Mouse (Mus musculus) layer of hippocampus, adult 11-12 months (tissue): ENCODE data around the gene Hist1h2ah.

Experiments used
- DNase-seq: peaks from one replicate; pipeline ENCODE4 v3.0.0; 2022; ENCODE audit warnings: low spot score

Gene Hist1h2ah

DNA sequence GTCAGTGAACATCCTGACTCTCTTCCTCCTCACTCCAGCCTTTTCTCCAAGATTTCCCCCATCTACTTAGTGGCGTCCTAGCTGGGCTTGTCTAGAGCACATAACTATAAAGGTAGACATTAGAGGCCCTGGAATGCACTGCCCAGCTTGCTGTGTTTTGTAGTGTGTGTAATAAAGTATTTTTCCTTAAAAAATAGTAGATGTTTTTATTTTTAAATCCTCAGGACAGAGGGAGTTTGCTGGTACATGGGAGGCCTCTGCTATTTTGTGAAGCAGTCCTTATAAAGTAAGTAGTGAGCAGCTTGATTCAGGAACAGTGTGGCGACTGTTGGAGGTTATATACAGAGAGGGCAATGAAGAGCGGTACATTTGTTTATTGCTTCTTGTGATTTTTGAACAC, 26.7 kb downstream of the Hist1h2ah start:
- no peak for DNase-seq

DNA sequence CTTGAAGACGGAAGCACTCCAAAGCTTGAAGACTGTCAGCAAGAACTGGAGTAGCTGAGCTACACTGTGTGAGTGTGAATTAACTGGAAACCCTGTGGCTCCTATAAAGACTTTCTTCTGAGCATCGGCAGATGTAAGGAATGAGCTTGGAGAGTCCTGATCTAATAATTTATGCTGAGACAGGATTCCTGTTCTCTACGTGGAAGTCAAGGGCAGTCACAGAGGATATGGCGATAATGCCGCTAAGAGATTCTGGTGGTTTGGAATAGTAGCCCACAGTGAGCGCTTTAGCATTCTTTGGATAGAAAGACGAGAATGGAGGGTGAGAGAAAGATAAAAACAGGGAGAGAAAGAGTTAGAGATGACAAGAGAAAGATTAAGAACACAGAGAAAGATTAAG, 27.5 kb downstream of the Hist1h2ah start:
- DNase-seq, result no peak

DNA sequence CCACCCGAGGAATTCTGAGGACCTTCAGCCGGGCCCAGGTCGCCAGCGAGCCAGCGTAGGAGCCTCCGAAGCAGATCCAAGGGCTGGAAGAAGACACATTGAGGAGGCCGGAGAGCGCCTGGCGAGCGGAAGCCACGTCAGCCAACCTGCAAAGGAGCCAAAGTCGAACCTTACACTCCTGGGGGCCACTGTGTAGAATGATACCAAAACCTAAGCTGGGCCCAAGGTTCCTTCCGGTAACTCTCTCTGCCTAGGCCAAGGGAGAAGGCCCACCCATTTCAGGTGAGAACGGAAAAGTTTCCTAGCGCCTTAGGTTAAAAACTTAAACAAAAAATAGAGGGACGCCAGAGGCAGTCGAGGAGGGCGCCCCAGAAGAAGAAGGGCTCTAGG, 28.3 kb downstream of the Hist1h2ah start:
- no peak for DNase-seq

DNA sequence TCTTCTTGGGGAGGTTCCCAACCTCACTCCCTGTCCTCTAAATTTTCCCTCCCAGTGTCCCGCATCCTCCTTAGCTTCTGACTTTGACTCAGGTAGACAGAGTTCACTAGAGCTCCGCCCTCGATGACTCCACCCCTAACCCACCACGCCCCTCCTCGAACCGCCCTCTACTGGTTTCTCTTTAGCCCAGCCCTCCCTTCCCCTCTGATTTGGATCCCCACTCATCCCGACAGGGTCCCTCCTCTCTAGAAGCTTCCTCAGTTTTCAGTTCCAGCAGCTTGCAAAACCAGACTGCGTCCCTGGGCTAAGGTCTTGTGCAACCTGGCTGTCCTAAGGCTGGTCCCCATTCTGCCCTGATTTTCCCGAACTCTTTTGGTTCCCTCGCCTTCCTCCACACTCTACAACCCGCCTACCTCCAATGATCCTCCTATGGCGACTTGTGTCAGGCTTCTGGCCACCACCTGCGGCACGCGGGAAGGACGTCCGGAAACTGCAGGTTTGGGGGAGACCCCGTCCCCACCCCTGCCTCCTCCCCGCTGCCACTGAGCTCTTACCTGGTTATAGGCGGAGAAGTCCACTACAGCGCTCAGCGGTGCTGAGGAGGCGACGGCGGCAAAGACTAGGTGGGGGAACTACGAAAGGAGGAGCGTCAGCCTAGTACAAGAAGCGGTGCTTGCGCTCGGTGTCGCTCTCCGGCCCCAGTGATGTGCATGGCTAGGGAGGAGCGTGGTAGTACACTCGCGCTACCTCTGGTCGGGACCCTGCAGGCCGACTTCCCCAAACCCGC, 28.8 kb downstream of the Hist1h2ah start:
- DNase-seq, result no peak

DNA sequence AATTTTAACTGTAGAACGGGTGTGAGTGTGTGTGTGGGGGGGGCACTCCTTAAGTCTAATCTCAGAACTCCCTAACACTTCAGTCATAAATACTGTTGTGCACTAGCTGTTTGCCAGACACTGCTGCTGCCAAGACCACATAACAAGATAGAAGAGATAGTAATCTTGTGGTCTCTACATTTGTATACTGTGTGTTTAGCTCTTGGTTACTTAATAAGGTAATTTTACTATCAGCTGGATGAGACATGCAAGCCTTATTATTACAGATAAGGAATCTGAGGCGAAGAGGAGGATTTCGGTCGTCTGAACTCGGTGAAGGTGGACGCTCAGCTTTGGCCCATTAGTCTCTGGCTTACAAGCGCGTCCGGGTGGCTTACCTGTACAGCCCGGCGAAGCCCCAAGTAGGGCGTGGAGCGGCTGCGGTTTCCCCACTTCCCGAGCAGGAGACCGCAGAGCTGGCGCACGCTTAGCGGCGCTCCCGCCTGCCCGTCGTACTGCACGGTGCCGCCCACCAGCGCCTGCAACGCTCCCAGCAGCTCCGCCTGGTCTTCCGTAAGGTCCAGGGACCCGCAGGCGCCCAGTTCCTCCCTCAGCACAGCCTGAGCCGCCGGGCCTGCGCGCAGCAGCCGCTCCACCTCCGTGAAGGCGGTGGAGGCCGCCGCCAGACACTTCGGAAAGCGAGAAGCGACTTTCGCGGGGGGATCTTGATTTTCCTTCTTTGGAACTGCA, 29.6 kb downstream of the Hist1h2ah start:
- DNase-seq, result no peak

DNA sequence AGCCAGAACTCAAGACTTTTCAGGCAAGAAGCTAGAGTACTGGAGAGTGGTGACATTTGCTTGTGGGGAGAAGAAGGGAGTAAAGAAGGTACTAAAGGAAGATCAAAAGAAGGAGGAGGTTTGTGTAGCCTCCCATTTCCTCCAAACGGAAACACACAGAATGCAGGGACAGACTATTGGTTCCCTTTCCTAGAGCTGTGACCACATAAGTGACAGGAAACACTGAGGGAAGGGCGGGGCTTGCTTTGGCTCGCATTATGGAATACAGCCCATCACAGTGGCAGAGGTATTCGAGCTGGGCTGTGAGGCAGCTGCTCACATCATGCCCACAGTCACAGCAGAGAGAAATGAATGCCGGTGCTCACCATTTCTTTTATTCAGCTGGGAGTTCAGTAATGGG, 33.5 kb downstream of the Hist1h2ah start:
- no peak for DNase-seq

DNA sequence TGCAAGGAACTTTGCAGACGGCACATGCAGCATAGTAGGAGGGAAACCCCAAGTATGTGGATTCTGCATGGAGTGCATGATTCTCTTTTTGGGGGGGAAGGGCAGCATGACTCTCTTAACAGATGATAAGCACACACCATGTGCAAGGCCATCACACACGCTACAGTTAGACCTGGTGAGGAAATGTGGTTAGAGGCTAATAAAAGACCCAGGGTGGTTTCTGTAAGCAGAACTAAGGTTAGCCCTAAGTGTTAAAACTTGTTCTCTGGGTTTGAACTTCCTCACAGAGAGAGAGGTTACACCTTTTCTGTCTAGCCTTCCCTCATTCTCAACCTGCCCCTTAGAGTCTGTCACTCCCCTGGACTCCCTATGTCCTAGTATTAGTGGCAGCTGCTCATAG, 34.0 kb downstream of the Hist1h2ah start:
- no peak for DNase-seq

DNA sequence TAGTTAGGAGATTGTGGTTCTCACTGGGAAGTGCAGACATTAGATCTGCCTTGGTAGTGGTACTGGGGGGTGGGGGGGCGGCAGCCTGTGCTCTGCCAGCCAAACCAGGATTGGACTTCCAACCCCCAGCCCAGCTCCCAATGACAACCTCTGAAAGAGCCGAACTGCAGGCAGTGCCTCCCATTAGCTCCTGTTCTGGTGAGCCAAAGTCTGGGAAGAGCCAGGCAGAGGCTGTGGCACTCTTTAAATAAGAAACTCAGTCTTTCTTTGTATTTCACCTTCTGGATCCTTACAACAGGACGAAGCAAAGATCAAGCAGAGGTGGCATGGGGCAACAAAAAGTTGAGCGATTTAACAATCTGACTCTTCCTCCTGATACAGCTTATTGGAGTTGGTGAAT, 36.2 kb downstream of the Hist1h2ah start:
- no peak for DNase-seq

DNA sequence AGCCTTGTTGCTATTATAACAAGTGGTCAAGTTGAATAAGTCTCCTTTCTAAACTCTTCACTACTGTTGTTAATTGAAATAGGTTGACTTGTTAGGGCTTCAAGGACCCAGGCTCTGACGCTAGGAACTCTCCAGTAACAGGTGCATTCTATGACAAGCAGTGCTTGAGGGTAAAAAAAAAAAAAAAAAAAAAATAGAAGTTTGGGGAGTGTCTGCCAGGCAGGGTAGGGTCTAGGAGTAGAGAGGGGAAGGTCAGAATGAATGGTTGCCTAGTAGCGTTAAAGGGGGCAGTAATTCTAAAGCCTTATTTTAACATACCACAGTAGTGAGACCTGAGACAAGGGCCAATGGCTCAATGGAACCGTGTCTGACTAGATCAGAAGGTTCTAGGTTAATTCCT, 37.0 kb downstream of the Hist1h2ah start:
- DNase-seq, result no peak

DNA sequence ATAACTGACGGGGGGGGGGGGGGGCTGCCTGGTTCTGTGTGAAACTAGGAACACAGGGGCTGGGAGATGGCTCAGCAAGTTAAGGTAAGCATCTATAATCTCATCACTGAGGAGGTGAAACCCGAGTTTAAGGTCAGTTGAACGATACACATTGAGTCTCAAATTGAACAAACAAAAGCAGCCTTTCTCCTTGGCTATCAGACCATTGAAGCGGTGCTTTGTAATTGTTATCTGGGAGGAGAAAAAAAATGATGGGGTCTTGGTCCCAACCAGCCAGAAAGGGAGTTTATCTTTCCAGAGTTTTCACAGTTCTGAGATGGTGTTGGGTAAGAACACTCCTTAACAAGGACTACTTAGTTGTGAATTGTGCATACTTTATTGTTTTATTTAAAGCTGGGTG, 37.5 kb downstream of the Hist1h2ah start:
- no peak for DNase-seq

DNA sequence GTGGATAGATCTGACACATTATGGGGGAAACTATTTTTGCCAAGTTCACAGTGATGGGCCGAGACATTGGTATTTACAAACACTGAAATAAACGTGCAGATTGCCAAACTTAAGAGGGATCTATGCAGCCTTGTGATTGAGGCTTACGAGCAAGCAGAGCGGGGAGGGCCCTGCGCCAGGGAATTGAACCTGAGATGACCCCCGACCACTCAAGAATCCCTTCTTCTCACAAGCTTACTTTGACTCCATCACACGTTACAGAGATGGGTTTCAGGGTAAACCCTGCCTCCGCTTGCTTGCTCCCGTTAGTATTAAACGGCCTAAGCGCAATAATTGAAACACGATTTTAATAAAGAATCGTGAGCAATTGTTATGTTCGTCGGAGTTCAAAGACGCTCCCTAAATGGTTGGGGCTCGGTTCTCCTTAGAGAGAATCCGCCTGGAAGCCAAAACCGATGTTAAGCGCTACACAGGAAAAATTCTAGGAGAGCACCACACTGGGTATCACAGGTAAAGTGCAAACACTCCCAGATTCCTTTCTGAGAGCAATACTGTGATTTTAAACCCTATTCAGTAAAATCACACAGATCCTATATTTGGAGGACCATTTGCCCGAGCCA, 38.1 kb downstream of the Hist1h2ah start:
- no peak for DNase-seq

DNA sequence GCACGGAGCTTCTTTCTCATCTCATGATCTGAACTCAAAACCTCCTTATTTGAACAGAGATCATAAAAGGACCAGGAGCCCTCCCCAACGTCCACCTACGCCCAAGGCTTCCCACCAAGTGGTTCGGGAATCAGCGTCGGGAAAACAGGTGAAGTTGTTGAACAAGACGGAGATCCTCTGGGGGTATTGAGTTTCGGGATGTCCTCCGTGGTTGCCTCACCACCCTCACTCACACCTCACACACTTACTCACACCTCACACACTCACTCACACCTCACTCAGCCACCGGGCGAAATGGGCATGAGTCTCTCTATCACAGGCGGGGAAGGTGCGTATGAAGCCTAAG, 38.6 kb downstream of the Hist1h2ah start:
- no peak for DNase-seq

DNA sequence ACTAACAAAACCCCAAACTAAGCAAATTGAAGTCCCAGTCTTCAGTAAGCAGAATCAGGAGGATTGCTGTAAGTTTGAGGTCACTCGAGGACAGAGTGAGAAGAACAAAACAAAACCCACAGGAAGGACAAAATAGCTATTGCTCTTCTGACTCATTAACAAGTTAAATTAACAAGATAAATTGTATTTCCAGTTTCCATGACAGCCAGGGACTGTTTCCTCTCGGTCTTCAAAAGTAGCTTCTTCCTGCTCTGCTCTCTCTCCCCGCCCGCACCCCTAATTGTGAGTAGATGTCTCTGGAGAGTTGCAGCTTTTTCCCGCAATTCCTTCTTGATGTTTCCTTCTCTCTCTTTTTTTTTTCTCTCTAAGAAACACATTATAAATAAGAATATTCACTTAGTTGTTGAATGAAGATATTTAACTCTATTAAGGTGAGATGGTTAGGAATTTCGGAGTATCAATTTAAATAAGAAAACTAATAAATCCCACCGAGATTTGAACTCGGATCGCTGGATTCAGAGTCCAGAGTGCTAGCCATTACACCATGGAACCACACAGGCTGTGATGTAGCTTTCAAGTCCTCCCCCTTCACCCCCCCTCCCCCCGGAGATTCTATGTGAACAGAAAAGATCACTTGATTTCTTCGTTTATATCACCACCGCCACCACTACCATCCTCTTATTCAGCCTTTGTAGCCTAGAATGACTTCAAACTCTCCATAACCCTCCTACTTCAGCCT, 39.1 kb downstream of the Hist1h2ah start:
- DNase-seq, result no peak

DNA sequence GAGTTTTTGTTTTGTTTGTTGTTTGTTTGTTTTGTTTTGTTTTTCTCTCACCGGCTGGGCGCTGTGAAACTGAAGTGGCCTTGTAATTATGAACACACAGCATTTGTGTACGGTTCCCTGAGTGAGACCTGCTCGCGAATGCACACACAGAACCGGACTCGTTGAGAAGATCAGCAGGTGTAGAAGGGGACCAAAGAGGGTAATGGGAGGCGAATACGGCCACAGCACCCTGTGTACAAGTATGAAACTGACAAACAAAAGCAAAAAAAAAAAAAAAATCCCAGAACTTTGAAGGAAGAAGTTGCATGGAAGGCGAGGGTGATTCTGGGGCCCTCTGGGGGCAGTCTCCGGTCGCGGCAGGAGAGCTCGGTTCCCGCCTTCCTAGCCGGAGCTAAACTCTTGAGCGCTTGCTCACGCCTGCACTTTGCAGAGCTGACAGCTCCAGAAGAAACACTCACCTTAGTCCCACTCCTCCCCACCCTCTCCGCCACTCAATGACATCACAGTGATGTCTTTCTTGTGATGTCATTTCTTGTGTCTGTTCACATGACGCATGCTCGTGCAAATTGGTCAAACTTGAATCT, 39.9 kb downstream of the Hist1h2ah start:
- DNase-seq, result no peak

DNA sequence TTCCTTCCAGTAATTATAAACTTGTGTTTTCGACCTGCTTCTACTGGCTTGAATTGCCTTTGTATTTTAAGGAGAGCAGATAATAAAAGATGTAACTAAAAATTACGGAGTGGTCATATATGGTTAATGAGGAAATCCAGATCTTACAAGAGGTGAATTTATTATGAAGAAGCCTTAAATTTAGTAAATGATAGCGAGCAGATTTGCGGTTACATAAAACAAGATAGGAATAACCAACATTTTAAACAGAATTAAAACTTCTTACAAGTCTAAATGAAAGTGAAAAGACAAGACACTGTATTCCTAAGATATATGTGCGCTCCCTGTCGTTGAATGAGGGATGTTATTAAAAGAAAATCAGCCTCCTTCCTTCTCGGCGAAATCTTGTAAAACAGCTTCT, 40.5 kb downstream of the Hist1h2ah start:
- no peak for DNase-seq

DNA sequence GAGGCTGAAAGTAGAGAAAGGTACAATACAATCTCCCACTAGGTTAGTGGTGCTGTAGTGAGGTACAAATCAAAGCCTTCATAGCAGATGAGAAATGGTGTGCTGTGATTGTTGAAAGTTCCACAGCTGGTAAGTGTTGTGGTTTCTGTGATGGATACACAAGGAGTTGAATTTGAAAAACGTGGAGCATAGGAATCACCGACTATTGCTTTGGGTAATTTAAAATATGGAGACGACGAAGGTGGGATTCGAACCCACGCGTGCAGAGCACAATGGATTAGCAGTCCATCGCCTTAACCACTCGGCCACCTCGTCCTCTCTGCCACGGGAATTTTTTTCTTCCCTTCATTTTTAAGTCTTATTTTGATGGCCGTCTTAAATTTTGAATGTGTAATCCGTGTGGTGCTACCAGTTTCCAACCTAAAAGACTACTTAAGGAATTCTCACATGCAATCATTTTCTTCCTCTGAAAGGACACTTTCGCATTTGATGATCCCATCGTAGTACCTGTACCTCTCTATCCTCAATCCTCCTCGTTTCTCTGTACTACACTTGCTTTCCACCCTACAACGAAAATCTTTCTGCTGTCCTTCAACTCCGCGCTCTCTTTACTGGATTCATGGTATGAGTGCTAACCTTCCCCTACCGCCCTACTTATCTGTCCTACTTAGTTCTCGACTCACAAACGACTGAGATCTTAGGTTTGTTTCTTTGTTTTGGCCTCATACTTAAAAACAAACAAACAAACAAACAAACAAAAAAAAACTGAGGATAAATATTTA, 41.2 kb downstream of the Hist1h2ah start:
- no peak for DNase-seq

DNA sequence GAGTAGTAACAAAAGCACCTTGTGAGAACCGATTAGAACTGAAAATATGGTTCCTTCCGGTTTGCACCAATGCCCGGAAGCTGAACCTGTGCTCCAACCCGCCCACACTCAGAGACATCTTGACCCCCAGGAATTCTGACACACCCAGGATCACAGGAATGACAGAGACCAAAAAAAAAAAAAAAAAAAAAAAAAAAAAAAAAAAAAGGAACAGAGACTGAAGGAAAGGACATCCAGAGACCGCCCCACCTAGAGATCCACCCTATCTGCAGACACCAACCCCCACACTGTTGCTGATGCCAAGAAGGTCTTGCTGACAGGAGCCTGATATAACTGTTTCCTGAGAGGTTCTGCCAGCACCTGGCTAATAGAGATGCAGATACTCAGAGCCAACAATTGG, 42.8 kb downstream of the Hist1h2ah start:
- DNase-seq, result no peak
